Mouse (Mus musculus) left cerebral cortex, postnatal 14 days (tissue): ENCODE results near the gene Gas1. TPM values are rescaled to one million over a fixed set of nuclear protein-coding genes. Genes with fewer than 3 reads are reported as not detected.

Source experiments
- DNase-seq, 2 experiments: peaks; one replicate each; pipeline ENCODE4 v3.0.0; 2021 to 2022; ENCODE audit warnings: low spot score in 2 of 2, mixed read lengths in 1 of 2
- intact Hi-C: fragments of 180-260 bp; cut with DNase I; formaldehyde crosslinking; loops from one replicate; pipeline ENCODE4 v1.15.1; 2025
- total RNA-seq, 2 experiments: library from RNA; stranded (reverse); gene quantifications; 2 replicates each; pipeline ENCODE4 v1.2.3; 2021

The Gas1 gene
- total RNA-seq, 2 experiments from 2014 or later, result 9.1 to 11.2 TPM

GRCm38 (mm10) chr13:60126338-60126737 lies 50.8 kb downstream of the Gas1 start:
- no peak for DNase-seq
- intact Hi-C loops, result no loop called here

GRCm38 (mm10) chr13:60125501-60126305 lies 51.5 kb downstream of the Gas1 start:
- no peak for DNase-seq
- intact Hi-C loops, result no loop called here

- DNase-seq, result no peak
- intact Hi-C loops, result no loop called here
Measured at GRCm38 (mm10) chr13:60125020-60125419, 52.1 kb downstream of the Gas1 start.

- no peak for DNase-seq
- intact Hi-C loops, result no loop called here
Measured at GRCm38 (mm10) chr13:60124456-60124855, 52.7 kb downstream of the Gas1 start.
